Mouse (Mus musculus): ENCODE measurements around the gene Olfr1192-ps1. TPM values are rescaled to one million over a fixed set of nuclear protein-coding genes. Genes with fewer than 3 reads are reported as not detected.
"Not testable (repeated sequence)": the region's sequence is repeated elsewhere in the genome, so short reads cannot be mapped to it uniquely, and the experiment has no call there.

Olfr1192-ps1 gene
- polyA plus RNA-seq (2016; fragmentation: Nextera tagmentation; extraction: Ambion mirVana), result not detected in 2 replicates

GRCm38 (mm10) chr2:88648209-88648608, at the start of gene Olfr1192-ps1:
Gene Olfr1192-ps1, plus strand, starts transcription at chr2:88648509.
- 39% methylated on average over 1 of the region's 1 CpGs for WGBS
- no peaks in the 10 kb centered on the region for H3K27me3 ChIP-seq
- ATAC-seq (ENCODE audit: low FRiP score), result no peak

GRCm38 (mm10) chr2:88640242-88640641, 8.1 kb upstream of the Olfr1192-ps1 start, which contains the start of gene Olfr1191-ps1:
Gene Olfr1191-ps1, plus strand, starts transcription at chr2:88640542.
- H3K4me2 ChIP-seq; ATAC-seq (ENCODE audit: low FRiP score); H3K27ac ChIP-seq; H3K36me3 ChIP-seq (replicated peaks); H3K9ac ChIP-seq; H3K9me3 ChIP-seq; H3K27me3 ChIP-seq; H3K4me1 ChIP-seq; H3K4me3 ChIP-seq (replicated peaks): not testable (repeated sequence)
- WGBS, result 91% methylated on average over 1 of the region's 1 CpGs

More at GRCm38 (mm10) chr2:88648209-88648608, at the start of gene Olfr1192-ps1:
- Histone ChIP-seq H3K4me3 (replicated peaks) (no peak within 1 kb of the TSS), H3K9ac (no peak within 1 kb of the TSS), H3K9me3 (no peaks in the 10 kb centered on the region), H3K4me2 (no peak within 1 kb of the TSS), H3K27ac (no peak within 1 kb of the TSS), H3K4me1 (no peaks in the 10 kb centered on the region), H3K36me3 (replicated peaks) (no peaks in the 10 kb centered on the region)

GRCm38 (mm10) chr2:88675328-88675727, 27.0 kb downstream of the Olfr1192-ps1 start, which contains the start of gene Olfr1193:
Gene Olfr1193, plus strand, starts transcription at chr2:88675628.
- H3K4me3 ChIP-seq (replicated peaks); H3K4me1 ChIP-seq; H3K27ac ChIP-seq; H3K27me3 ChIP-seq; ATAC-seq (ENCODE audit: low FRiP score); H3K36me3 ChIP-seq (replicated peaks); H3K9me3 ChIP-seq; H3K9ac ChIP-seq; H3K4me2 ChIP-seq: not testable (repeated sequence)

- no peak for ATAC-seq (ENCODE audit: low FRiP score)
- H3K9me3 ChIP-seq, result no peaks in the 10 kb centered on the region
- no peak within 1 kb of the TSS for H3K9ac ChIP-seq
- no peak within 1 kb of the TSS for H3K4me3 ChIP-seq (replicated peaks)
- H3K27me3 ChIP-seq, result no peaks in the 10 kb centered on the region
- H3K4me1 ChIP-seq, result no peaks in the 10 kb centered on the region
- no peaks in the 10 kb centered on the region for H3K36me3 ChIP-seq (replicated peaks)
- H3K4me2 ChIP-seq, result no peak within 1 kb of the TSS
- no peak within 1 kb of the TSS for H3K27ac ChIP-seq
Observed at GRCm38 (mm10) chr2:88689087-88689486, 40.8 kb downstream of the Olfr1192-ps1 start, which contains the start of gene Olfr1195. Gene Olfr1195, minus strand, starts transcription at chr2:88689187.

- no peaks in the 10 kb centered on the region for H3K36me3 ChIP-seq (replicated peaks)
- no peak within 1 kb of the TSS for H3K4me3 ChIP-seq (replicated peaks)
- no peak for ATAC-seq (ENCODE audit: low FRiP score)
- 87% methylated on average over 2 of the region's 2 CpGs for WGBS
- H3K27ac ChIP-seq, result no peak within 1 kb of the TSS
- H3K27me3 ChIP-seq, result no peaks in the 10 kb centered on the region
- no peaks in the 10 kb centered on the region for H3K4me1 ChIP-seq
- H3K4me2 ChIP-seq, result no peak within 1 kb of the TSS
- H3K9ac ChIP-seq, result no peak within 1 kb of the TSS
- no peaks in the 10 kb centered on the region for H3K9me3 ChIP-seq
Observed at GRCm38 (mm10) chr2:88704497-88704896, 56.2 kb downstream of the Olfr1192-ps1 start, which contains the start of gene Olfr1196. Gene Olfr1196, minus strand, starts transcription at chr2:88704597.

Other genes with a start within 250 kb of the Olfr1192-ps1 start
- gene Olfr1179, start 242.1 kb upstream of the Olfr1192-ps1 start, polyA plus RNA-seq (2016; fragmentation: Nextera tagmentation; extraction: Ambion mirVana), result not detected in 2 replicates
- gene Olfr1180, start 229.4 kb upstream of the Olfr1192-ps1 start, polyA plus RNA-seq (2016; fragmentation: Nextera tagmentation; extraction: Ambion mirVana), result not detected in 2 replicates
- not detected in 2 replicates for gene Olfr1181, start 222.3 kb upstream of the Olfr1192-ps1 start, polyA plus RNA-seq (2016; fragmentation: Nextera tagmentation; extraction: Ambion mirVana)
- not detected in 2 replicates for gene Gm13757, start 199.4 kb upstream of the Olfr1192-ps1 start, polyA plus RNA-seq (2016; fragmentation: Nextera tagmentation; extraction: Ambion mirVana)
- gene Olfr1183, start 193.6 kb upstream of the Olfr1192-ps1 start, polyA plus RNA-seq (2016; fragmentation: Nextera tagmentation; extraction: Ambion mirVana), result not detected in 2 replicates
- not detected in 2 replicates for gene Olfr1184, start 164.9 kb upstream of the Olfr1192-ps1 start, polyA plus RNA-seq (2016; fragmentation: Nextera tagmentation; extraction: Ambion mirVana)
- not detected in 2 replicates for gene Olfr1185-ps1, start 155.2 kb upstream of the Olfr1192-ps1 start, polyA plus RNA-seq (2016; fragmentation: Nextera tagmentation; extraction: Ambion mirVana)
- not detected in 2 replicates for gene Olfr1186, start 130.0 kb upstream of the Olfr1192-ps1 start, polyA plus RNA-seq (2016; fragmentation: Nextera tagmentation; extraction: Ambion mirVana)
- gene Olfr1188, start 91.6 kb upstream of the Olfr1192-ps1 start, polyA plus RNA-seq (2016; fragmentation: Nextera tagmentation; extraction: Ambion mirVana), result not detected in 2 replicates
- gene Olfr1189, start 62.1 kb upstream of the Olfr1192-ps1 start, polyA plus RNA-seq (2016; fragmentation: Nextera tagmentation; extraction: Ambion mirVana), result not detected in 2 replicates
- gene Olfr1191-ps1, start 8.0 kb upstream of the Olfr1192-ps1 start, polyA plus RNA-seq (2016; fragmentation: Nextera tagmentation; extraction: Ambion mirVana), result not detected in 2 replicates
- gene Olfr1193, start 27.1 kb downstream of the Olfr1192-ps1 start, polyA plus RNA-seq (2016; fragmentation: Nextera tagmentation; extraction: Ambion mirVana), result not detected in 2 replicates
- not detected in 2 replicates for gene Olfr1195, start 40.7 kb downstream of the Olfr1192-ps1 start, polyA plus RNA-seq (2016; fragmentation: Nextera tagmentation; extraction: Ambion mirVana)
- not detected in 2 replicates for gene Olfr1196, start 56.1 kb downstream of the Olfr1192-ps1 start, polyA plus RNA-seq (2016; fragmentation: Nextera tagmentation; extraction: Ambion mirVana)
- gene Olfr1197, start 83.9 kb downstream of the Olfr1192-ps1 start, polyA plus RNA-seq (2016; fragmentation: Nextera tagmentation; extraction: Ambion mirVana), result not detected in 2 replicates
- gene Olfr1198, start 102.9 kb downstream of the Olfr1192-ps1 start, polyA plus RNA-seq (2016; fragmentation: Nextera tagmentation; extraction: Ambion mirVana), result not detected in 2 replicates
- gene Olfr1199, start 112.0 kb downstream of the Olfr1192-ps1 start, polyA plus RNA-seq (2016; fragmentation: Nextera tagmentation; extraction: Ambion mirVana), result not detected in 2 replicates
- not detected in 2 replicates for gene Olfr1200, start 122.0 kb downstream of the Olfr1192-ps1 start, polyA plus RNA-seq (2016; fragmentation: Nextera tagmentation; extraction: Ambion mirVana)
- gene Olfr1201, start 144.5 kb downstream of the Olfr1192-ps1 start, polyA plus RNA-seq (2016; fragmentation: Nextera tagmentation; extraction: Ambion mirVana), result not detected in 2 replicates
- not detected in 2 replicates for gene Olfr1202, start 166.0 kb downstream of the Olfr1192-ps1 start, polyA plus RNA-seq (2016; fragmentation: Nextera tagmentation; extraction: Ambion mirVana)
- gene Olfr1205, start 181.2 kb downstream of the Olfr1192-ps1 start, polyA plus RNA-seq (2016; fragmentation: Nextera tagmentation; extraction: Ambion mirVana), result not detected in 2 replicates
- not detected in 2 replicates for gene Olfr1204, start 200.8 kb downstream of the Olfr1192-ps1 start, polyA plus RNA-seq (2016; fragmentation: Nextera tagmentation; extraction: Ambion mirVana)
- gene Olfr1206, start 214.7 kb downstream of the Olfr1192-ps1 start, polyA plus RNA-seq (2016; fragmentation: Nextera tagmentation; extraction: Ambion mirVana), result not detected in 2 replicates

All from forebrain, embryonic 12.5 days (tissue).